Mouse (Mus musculus): ENCODE measurements around the gene Nap1l4. TPM values are rescaled to one million over a fixed set of nuclear protein-coding genes. Genes with fewer than 3 reads are reported as not detected.
"Not testable (repeated sequence)": the region's sequence is repeated elsewhere in the genome, so short reads cannot be mapped to it uniquely, and the experiment has no call there.

Gene Nap1l4
- 127 and 139 TPM in 2 replicates for polyA plus RNA-seq (2012; rRNA removed)

DNA sequence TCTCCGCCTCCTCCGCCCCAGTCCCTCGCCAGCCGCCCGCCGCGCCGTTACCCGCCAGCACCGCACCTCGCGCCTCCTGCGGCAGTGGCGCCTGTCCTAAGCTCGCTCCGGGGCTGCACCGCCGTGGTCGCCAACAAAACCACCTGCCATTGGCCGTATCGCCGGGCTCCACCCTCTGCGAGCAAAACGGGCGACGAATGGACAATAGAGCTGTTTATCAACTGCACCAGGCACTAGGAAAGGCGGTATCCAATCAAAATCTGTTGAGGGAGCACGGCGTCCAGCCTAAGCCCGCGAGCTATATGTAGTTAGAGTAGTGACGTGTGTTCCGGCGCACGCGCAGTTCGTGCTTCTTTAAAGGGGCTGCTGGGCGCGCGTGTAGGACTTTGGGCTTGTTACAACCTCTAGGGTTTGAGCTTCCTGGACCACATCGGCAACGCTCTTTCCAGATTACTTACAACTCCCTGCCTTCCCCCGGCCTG, at the start of gene Nap1l4:
Gene Nap1l4, minus strand, starts transcription at position 131 of the 482 bp plus-strand sequence.
- peak; percentile 99 to 100 for DNase-seq (ENCODE audit: extremely low spot score in 1 of 2, low spot score in 1 of 2)

DNA sequence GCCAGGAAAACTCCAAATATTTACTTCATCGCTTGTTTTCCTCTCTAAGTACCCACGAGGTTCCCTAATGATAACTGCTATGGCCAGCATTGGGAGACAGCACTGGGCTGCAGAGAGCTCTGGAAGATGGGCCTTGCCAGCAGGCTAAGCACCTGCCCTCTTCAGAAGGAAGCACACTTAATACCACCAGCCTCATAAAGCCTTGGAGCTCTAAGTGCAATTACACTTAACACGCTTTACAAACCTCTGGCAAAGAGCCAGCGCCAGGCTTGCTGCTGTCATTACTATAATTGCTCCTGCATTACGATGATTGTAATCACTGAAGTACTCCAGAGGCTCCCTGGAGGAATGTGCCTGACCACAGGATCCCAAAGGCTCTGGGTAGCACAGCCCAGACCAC, 46.0 kb upstream of the Nap1l4 start:
- DNase-seq (ENCODE audit: extremely low spot score in 1 of 2, low spot score in 1 of 2): no peak

DNA sequence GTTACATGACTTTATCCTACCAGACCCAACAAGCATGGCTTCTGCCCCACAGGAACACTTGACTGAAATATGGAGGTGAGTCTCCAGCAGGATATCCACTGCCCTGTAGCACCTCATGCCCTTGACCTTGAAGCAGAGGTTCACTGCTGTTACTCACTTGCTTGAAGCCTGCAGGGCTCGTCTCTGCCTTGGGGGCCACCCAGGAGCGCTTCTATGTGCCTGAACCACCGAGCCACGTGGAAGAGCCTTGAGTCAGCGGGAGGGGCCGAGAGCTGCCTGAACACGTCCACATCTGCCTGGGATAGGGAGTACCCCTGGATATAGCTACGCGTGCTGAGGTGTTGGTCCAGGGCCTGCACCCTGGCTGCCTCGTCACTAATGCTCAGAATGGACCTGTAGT, 43.3 kb upstream of the Nap1l4 start:
- DNase-seq (ENCODE audit: extremely low spot score in 1 of 2, low spot score in 1 of 2): no peak

DNA sequence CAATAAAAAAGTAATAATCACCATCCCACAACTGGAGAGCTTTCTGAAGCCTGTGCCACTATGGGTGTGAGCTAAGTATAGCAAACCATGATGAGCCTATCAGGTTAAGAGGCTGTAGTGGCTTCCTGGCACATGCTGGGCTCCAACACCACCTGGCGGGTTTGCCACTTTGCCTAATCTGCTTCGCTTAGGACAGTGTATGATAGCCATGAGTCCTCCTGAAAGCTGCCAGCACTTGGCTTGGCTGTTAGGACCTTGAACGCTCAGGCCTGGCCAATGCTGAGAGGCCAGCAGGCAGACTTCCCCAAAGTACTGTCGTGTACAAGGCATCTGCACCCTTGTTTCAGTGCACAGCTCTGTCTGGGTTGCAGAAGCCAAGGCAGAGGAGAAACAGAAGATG, 39.1 kb upstream of the Nap1l4 start:
- DNase-seq (ENCODE audit: extremely low spot score in 1 of 2, low spot score in 1 of 2): no peak

DNA sequence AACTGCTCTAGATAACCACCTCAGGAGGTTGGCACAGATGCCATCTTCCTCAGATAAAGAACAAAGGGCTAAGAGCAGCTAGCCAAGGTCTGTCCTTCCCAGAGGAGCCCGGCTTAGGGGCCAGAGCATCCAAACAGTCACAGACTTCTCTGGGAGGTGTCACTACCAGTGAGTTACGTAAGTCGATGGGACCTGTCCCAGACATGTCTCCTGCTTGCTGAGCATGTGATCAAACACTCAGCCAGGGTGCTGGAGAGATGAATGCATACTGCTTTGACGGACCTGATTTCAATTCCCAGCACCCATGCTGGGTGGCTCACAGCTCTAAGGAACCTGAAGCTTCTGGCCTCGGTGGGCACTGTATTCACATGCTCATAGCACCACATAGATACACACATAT, 38.7 kb upstream of the Nap1l4 start:
- DNase-seq (ENCODE audit: extremely low spot score in 1 of 2, low spot score in 1 of 2): no peak

DNA sequence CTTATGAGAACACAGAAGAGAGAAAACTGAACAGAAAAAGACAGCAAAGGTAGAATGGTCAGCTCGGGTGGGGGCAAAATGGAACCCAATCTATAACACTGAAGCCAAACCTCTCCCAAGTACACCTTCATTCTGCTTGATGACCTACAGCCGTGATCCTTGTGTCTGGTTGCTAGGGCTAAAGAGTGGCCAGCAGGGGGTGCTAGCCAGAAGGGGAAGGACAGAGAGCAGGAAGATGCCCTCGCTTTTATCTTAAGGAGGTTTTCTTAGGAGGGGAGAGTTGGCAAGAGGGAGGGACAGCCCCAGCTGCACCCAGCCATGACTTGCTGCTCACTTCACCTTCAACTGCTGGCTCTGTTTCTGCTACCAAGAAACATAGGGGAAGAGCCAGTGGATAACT, 35.0 kb upstream of the Nap1l4 start:
- DNase-seq (ENCODE audit: extremely low spot score in 1 of 2, low spot score in 1 of 2): peak in 1 of 2 experiments; percentile 66

DNA sequence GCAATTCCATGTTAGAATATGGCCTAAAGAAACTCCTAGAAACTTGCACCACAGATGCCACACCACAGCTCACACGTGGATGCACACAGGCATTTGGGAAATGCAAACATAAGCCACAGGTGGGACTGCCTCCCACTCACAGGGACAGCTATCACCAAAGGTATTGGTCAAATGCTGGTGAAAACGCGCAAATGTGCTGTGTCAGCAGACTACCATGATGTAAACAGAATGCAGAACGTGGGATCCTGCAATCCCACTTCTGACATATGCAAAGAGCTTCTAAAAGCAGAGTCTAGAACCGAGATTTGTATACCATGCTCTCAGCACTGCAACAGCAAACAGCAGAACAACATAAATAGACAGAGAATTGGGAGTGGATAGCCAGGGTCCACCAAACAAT, 34.1 kb upstream of the Nap1l4 start:
- DNase-seq (ENCODE audit: extremely low spot score in 1 of 2, low spot score in 1 of 2): no peak

DNA sequence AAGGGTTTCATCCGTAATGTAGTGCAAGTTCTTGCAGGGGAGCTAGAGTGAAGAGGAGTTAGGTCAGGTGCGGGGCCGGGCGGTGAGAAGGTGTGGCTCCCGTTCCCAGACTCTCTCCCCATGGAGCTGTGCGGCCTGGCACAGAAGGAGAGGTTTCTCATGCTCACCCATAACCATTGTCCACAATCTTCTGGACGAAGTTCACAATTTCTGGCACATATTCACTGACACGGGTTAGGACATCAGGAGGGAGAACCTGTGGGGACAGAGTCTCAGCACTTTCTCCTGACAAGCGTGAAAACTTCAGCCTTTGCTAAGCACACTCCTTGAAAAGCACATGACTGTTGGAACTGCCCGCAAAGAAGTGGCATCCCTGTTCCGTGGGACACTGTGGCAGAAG, 26.8 kb upstream of the Nap1l4 start:
- DNase-seq (ENCODE audit: extremely low spot score in 1 of 2, low spot score in 1 of 2): no peak

DNA sequence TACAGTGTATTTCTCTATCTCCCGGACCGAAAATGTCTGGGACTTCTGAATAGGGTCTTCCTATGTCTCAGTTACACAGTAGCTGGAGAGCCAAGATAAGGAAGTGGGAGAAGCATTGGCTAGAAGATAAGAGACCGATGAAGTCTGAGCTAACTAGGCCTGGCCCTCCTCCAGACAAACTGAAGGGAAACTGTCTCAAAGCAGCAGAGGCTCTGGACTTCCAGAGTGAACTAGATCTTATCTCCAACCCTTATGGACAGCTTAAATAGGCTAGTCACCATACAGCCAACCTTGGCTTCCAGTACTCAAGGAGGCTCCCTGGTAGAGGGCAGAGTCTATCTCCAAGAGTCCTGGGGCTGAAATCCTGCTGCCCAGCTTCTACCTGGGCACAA, 16.7 kb upstream of the Nap1l4 start:
- no peak for DNase-seq (ENCODE audit: extremely low spot score in 1 of 2, low spot score in 1 of 2)

DNA sequence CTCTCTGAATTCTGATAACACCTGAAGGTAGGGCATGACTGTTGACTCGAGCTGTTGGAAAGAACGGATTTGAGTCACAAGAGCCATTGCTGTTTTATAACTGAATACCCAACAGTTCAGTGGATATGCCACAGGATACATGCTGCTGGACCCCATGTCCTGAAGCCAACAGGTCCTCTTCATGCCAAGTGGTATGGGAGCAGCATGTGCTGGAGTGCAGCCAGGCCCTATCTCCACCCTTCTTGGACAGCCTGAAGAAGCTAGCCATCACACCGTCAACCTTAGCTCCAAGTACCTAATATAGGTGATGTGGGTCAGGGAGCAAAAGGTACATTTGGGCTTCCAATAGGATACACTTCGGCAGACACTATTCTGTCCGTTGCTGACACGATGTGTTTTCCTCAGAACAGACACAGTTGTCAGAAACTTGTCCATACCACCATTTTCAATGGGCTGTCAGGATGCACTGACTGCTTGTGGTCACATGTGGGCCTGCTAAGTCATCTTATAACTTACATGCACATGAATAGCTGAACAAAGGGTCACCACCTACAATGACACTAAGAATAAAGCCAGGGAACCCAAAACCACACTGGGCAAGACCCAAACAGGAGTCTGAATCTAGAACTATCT, 16.2 kb upstream of the Nap1l4 start:
- no peak for DNase-seq (ENCODE audit: extremely low spot score in 1 of 2, low spot score in 1 of 2)

DNA sequence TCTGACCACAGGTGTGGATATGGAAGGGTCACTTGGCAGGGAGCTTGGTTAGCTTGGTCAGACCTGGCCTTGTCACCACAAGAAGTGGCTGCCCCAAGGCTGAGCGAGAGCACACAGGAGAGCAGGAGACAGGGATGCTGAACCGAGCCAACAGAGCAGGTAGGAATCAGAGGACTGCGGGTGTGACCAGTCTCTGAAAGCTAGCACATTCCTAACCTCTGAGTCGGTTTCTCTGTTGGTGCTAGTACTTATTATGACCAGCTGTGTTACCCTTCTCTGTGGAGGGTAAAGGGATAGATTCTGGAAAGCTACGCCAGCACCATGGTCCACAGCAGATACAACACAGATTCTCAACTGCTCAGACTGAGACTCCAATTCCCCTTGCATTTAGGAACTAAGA, 14.9 kb upstream of the Nap1l4 start:
- no peak for DNase-seq (ENCODE audit: extremely low spot score in 1 of 2, low spot score in 1 of 2)

DNA sequence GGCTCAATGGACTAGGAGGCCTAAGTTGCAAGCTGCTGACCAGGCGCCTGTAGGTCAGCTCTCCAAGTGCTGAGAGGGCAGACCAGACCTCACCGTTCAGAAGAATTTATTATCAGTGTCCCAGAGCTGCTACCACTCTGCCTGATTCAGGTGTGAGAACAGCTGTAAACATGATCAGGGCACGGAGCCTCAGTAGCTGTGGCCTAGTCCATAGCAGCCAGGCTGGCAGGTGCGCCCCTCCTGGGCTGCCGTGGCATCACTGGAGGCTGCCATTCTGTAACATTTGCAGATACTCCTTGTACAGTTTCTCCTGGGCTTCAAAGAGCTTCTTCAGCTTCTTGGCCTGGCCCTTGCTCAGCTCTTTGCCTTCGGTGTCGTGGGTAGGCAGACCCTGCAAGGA, 8.7 kb upstream of the Nap1l4 start:
- no peak for DNase-seq (ENCODE audit: extremely low spot score in 1 of 2, low spot score in 1 of 2)

DNA sequence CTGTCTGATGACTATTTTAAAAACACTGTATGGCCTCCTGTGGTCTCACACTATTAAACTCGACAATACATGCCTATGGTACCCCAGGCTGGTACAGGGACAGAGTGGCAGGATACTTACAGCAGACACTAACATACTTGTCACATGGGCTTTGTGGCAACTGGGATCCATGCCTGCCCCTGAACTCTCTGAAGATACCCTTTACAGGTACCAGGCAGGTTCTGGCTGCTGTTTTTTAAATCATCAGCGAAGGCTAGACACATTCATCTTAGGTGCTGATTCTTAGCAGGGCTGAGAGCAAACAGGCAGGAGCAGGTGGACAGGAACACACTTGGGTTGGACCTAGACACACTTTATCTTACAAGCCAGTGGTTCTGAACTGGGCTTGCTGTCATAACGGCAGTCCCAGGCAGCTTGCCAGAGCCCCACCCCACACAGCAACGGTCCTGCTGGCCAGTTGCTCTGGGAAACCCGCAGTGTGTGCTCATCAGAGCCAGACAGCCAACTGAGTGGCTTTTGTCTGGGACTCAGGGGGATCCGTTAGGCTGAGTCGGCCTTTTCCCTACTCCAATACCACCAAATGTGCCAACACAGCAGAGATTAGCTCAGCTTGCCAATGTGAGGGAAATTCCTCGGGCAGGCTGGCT, 8.2 kb upstream of the Nap1l4 start:
- peak in 1 of 2 experiments; percentile 22 for DNase-seq (ENCODE audit: extremely low spot score in 1 of 2, low spot score in 1 of 2)

DNA sequence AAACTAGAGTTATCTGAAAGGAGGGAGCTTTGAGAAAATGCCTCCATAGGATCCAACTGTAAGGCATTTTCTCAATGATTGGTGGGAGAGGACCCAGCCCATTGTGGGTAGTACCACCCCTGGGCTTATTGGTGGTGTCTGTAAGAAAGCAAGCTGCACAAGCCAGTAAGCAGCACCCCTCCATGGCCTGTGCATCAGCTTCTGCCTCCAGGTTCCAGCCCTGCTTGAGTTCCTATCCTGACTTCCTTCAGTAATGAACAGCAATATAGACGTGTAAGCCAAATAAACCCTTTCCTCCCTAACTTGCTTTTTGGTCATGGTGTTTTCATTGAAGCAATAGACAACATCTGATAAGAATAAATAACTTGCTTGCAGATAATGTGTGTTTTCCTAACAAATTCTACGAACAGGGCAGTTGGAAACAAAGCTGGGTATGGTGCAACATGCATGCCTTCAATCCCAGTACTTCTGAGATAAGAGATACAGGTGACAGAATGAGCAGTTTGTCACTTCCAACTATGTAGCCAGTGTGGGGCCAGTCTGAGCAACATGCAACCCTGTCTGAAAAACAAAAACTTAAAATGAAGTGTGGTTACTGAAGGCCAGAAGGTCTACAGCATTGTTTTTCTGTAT, 798 bp upstream of the Nap1l4 start:
- DNase-seq (ENCODE audit: extremely low spot score in 1 of 2, low spot score in 1 of 2): no peak

DNA sequence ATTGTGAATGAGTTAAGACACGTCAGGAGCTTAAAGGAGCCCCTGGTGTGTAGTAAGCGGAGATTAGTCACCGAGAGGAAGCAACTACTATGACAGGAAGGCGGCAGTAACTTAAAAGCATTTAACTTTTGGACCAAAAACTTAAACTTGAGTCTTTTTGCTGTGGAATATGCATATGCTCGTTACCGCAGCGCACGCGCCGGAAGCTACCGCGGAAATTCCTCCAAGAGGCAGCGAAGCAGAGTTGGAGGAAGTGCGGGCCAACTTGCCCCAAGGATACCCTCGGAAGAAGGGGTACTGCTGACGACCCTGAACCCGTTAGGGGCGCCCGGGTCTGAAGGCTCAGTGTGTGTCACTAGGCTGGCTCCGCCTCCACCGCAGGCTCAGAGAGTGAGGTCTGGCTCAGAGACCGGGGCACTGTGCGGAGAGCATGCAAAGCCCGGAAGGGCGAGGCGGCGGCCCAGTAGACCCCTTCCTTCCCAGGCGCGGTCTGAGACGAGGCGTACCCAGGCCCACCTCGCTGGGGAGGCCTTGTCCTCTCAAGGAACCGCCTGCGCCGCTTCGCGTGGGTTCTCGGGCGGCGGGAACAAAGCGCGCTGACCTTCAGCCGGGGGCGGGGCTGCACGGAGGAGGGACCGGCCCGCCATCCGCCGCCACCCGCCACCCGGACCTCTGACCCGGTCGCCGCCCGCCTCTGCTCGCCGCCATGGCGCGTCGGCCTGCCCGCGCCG, 510 bp downstream of the Nap1l4 start:
- DNase-seq (ENCODE audit: extremely low spot score in 1 of 2, low spot score in 1 of 2): peak; percentile 15 to 33

DNA sequence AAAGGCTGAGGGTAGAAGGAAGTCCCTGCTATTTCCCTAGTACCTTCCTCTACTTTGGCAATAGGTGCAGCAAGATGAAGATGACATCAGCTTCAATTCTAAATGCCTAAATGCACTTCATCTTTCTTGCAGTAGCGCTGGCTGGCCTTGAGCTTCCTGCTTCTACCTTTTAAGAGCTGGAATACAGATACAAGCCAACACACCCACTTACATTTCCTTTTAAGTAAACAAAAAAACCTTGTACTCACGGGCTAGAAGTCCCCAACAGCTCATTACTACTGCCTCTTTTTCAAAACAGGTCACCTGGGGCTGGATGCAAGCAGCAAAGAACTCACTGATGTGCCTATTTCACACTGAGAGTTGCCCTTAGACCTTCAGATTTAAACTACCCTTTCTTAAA, 2.4 kb downstream of the Nap1l4 start:
- DNase-seq (ENCODE audit: extremely low spot score in 1 of 2, low spot score in 1 of 2): no peak

DNA sequence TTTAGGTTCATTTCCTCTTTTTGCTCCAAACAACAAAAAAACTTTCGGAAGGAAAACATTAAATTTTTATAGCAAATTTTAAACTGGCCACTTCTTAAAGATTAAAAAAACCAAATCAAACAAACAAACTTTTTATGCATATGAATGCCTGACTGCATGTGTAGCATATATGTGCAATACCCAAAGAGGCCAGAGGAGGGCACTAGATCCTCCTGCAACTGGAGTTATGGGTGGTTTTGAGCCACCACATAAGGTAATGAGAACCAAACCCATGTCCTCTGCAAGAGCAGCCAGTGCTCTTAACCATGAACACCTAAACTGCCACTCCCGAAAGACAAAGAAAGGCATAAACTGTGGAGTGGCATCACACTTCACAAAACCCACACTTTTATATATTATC, 4.5 kb downstream of the Nap1l4 start:
- DNase-seq (ENCODE audit: extremely low spot score in 1 of 2, low spot score in 1 of 2): peak in 1 of 2 experiments; percentile 22

DNA sequence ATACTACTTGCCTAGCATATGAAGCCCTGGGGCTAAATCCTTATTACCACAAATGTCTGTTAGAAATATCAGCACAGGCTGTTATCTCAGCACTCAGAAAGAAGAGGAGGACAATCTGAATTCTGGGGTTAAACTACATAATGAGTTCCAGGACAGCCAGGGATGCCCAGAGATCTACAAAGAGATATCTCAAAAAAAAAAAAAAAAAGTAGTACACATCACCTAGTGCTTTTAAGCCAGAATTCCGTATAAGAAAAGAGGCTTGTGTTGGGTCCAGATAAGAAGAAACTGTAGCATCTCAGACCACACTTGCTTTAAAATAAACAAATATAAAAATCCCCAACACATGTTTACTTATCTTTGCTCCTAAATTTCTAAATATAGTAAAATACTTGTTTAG, 10.2 kb downstream of the Nap1l4 start:
- no peak for DNase-seq (ENCODE audit: extremely low spot score in 1 of 2, low spot score in 1 of 2)

DNA sequence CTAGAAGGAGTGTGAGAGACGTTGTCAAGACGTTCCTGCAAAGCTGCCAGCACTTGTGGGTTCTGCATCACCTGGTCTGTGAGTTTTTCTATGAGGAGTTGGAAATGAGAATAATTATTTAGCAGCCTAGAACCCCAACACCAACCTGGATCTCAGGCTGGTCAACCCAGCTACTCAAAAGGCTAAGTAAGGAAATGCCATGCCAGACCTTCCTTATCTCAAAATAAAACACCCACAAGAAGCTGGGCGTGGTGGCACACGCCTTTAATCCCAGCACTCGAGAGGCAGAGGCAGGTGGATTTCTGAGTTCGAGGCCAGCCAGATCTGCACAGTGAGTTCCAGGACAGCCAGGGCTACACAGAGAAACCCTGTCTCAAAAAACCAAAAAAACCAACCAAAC, 10.7 kb downstream of the Nap1l4 start:
- DNase-seq (ENCODE audit: extremely low spot score in 1 of 2, low spot score in 1 of 2): not testable (repeated sequence)

DNA sequence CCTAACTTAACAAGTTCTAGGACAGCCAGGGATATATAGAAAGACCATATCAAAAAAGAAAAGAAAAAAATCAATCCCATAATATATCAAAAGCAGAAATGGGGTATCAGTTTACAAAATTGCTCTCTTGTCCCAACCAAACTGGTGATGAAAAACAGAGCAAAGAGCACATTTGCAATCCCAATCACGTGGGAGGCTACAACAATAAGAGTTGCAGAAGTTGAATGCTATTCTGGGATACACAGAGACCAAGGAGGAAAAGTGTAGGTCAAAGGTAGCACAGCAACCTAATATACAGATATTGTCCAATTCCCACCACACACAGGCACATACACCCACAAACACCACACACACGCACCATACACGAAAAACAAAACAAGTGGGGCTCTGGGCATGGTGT, 12.7 kb downstream of the Nap1l4 start:
- DNase-seq (ENCODE audit: extremely low spot score in 1 of 2, low spot score in 1 of 2): no peak

DNA sequence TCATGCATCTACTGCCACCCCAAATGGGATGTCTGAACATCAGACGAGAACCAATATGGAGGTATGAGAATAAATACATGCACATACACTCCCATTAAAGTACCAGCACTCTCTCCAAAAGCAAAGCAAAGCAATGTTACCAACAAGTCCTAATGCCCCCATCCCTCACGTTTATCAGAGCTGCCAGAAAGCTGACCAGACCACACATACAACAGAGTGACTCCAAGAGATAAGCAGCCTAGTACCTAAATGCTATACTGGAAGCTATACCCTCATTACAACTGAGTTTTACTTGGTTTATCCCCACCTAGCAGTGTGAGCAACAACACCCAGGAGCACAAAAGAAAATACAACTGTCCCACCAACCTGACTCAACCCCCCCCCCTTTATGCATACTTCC, 15.6 kb downstream of the Nap1l4 start:
- no peak for DNase-seq (ENCODE audit: extremely low spot score in 1 of 2, low spot score in 1 of 2)

Data from frontal cortex, adult 2 months (tissue).